Mouse (Mus musculus) bone marrow macrophage, adult 2 months (primary cell): Measurements from ENCODE around the gene Olfr1462.

Experiments
- CTCF ChIP-seq: IDR thresholded peaks from 2 replicates; pipeline ENCODE4 v1.5.1; 2012; ENCODE audit warnings: low read depth, mild to moderate bottlenecking, low read length, moderate library complexity
- POLR2A ChIP-seq: IDR thresholded peaks from 2 replicates; pipeline ENCODE4 v1.6.1; 2012; ENCODE audit warnings: mild to moderate bottlenecking, low read depth, low read length, borderline replicate concordance

- TF ChIP-seq CTCF (no peak), POLR2A (no peak)
These were observed 22.8 kb upstream of the Olfr1462 start, which contains the start of gene Olfr1461 for GRCm38 (mm10) chr19:13162700-13163099.
